Mouse (Mus musculus) erythroblast, embryonic 14.5 days (primary cell): ENCODE measurements around the gene Dph2.

Experiments
- GATA1 ChIP-seq: IDR thresholded peaks from 2 replicates; pipeline ENCODE4 v1.6.1; 2012; ENCODE audit warnings: low read length, inconsistent platforms, mixed read lengths
- TAL1 ChIP-seq: IDR thresholded peaks from 3 replicates; pipeline ENCODE4 v1.6.1; 2012; ENCODE audit warnings: low read length, inconsistent platforms, mixed read lengths

GRCm38 (mm10) chr4:117904094-117904493, 12.3 kb upstream of the Dph2 start:
- no peak for TF ChIP-seq TAL1
- no peak for TF ChIP-seq GATA1
